Mouse (Mus musculus): ENCODE results near the gene Dot1l.
A peak's percentile ranks its signal among the peaks of the same experiment; 100 is the strongest.

DNA sequence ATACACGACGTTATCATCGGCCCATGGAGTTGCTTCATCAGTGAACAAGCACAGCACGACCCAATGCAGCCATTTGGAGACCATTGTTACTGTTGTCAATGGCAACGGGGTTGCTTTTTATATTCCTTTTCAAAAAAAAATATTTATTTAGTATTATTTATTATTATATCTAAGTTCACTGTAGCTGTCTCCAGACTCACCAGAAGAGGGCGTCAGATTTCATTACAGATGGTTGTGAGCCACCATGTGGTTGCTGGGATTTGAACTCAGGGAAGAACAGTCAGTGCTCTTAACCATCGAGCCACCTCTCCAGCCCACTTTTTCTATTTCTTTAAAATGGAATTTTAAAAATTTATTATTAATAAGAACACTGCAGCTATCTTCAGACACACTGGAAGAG is 59.8 kb downstream of the Dot1l start:
- TF ChIP-seq CTCF (IDR thresholded peaks at IDR 0.05; ENCODE audit: low read depth) (peak; percentile 36), EP300 (IDR thresholded peaks at IDR 0.05; ENCODE audit: low read depth) (no peak)

All from liver, postnatal 0 days (tissue).